Mouse (Mus musculus) limb, embryonic 14.5 days (tissue): Measurements from ENCODE around the gene Clcn6. TPM values are rescaled to one million over a fixed set of nuclear protein-coding genes. Genes with fewer than 3 reads are reported as not detected.

Experiments
- ATAC-seq: fragments of 200-750 bp; cut with Nextera tagmentation; 2 replicates; pipeline ENCODE4 v1.8.0; 2017; ENCODE audit warnings: low read depth, moderate number of reproducible peaks, moderate TSS enrichment; ENCODE audit not compliant: low FRiP score
- DNase-seq: peaks from one replicate; pipeline ENCODE4 v3.0.0-alpha.2; 2015; ENCODE audit warnings: low spot score
- H3K27ac ChIP-seq: fragments of 300-500 bp; sonication (generic); replicated peaks from 2 replicates; pipeline ENCODE4 v1.5.1; 2014; ENCODE audit warnings: low read depth, mild to moderate bottlenecking, low read length, moderate library complexity, mixed read lengths
- H3K27me3 ChIP-seq: fragments of 300-500 bp; sonication (generic); 2 replicates; pipeline ENCODE4 v1.6.1; 2014; ENCODE audit warnings: low read length, mixed read lengths; ENCODE audit not compliant: control insufficient read depth, insufficient read depth
- H3K36me3 ChIP-seq: fragments of 300-500 bp; sonication (generic); 2 replicates; pipeline ENCODE4 v1.6.1; 2014; ENCODE audit warnings: mild to moderate bottlenecking, low read length, moderate library complexity, mixed read lengths; ENCODE audit not compliant: control insufficient read depth, insufficient read depth
- H3K4me1 ChIP-seq: fragments of 300-500 bp; sonication (generic); 2 replicates; pipeline ENCODE4 v1.6.1; 2014; ENCODE audit warnings: antibody characterized with exemption, low read length, mixed read lengths; ENCODE audit not compliant: control insufficient read depth, insufficient read depth
- H3K4me2 ChIP-seq: fragments of 300-500 bp; sonication (generic); replicated peaks from 2 replicates; pipeline ENCODE4 v1.6.1; 2014; ENCODE audit warnings: low read depth, mild to moderate bottlenecking, low read length, moderate library complexity; ENCODE audit not compliant: severe bottlenecking
- H3K4me3 ChIP-seq: fragments of 300-500 bp; sonication (generic); replicated peaks from 2 replicates; pipeline ENCODE4 v1.5.1; 2014; ENCODE audit warnings: low read length
- H3K9ac ChIP-seq: fragments of 300-500 bp; sonication (generic); 2 replicates; pipeline ENCODE4 v1.6.1; 2014; ENCODE audit warnings: mild to moderate bottlenecking, low read depth, low read length, moderate library complexity; ENCODE audit not compliant: severe bottlenecking
- H3K9me3 ChIP-seq: fragments of 300-500 bp; sonication (generic); 2 replicates; pipeline ENCODE4 v1.6.1; 2016; ENCODE audit warnings: low read length; ENCODE audit not compliant: control insufficient read depth
- POLR2A ChIP-seq: fragments of 200-500 bp; IDR thresholded peaks from 2 replicates; pipeline ENCODE4 v1.8.0; 2012; ENCODE audit warnings: inconsistent platforms, mild to moderate bottlenecking, moderate library complexity, borderline replicate concordance; ENCODE audit not compliant: insufficient read depth, insufficient read length; ENCODE audit errors: extremely low read depth
- WGBS: fragments of 180-500 bp; shearing (Covaris S2); extraction: QIAGEN DNeasy Blood & Tissue Kit; methylation state at CpG from one replicate; pipeline ENCODE4 v1.1.7; 2014; 5-methylcytosine and 5-hydroxymethylcytosine counted together
- polyA plus RNA-seq, 2 experiments: library from polyadenylated mRNA; depleted of rRNA in 1 of 2; stranded (reverse) in 1 of 2; unstranded in 1 of 2; fragments of >200 nt; fragmentation: Nextera tagmentation in 1 of 2; extraction: Ambion mirVana in 1 of 2; gene quantifications; 2 replicates each; pipeline versions ENCODE4 v1.2.1 to v1.2.3; 2012 to 2014

Gene Clcn6
- polyA plus RNA-seq, 2 experiments, result 6.9 to 22.5 TPM

DNA sequence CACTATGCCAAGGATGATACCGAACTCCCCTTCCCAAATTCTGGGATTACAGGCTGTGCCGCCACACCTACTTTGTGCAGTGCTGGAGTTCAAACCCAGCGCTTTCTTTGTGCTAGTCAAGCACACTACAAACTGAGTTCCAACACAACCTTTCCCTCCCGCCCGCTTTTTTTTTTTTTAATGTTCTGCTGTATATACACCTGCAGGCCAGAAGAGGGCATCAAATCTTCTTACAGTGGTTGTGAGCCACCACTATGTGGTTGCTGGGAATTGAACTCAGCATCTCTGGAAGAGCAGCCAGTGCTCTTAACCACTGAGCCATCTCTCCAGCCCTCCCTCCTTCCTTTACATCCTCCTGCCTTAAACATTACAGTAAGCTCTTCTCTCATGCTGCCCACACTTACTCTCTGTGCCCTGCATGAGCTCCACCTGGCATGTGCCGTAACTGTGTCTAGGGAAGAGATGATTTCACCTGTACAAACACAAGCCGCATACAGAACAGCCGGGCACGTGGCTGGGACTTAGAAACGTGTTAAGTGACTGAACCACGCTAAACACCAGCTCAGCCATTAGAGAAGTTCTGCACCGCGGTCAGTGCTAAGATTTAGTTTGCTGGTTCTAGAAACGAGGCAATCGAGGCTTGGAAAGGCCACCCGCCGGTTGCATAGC is 36.0 kb upstream of the Clcn6 start:
- Histone ChIP-seq H3K9ac (peak overlapping the region; percentile 46), H3K4me2 (peak overlapping the region; percentile 48), H3K27ac (no peak overlapping the region), H3K4me3 (peak overlapping the region; percentile 27), H3K4me1 (peaks cover 4% of the 10 kb centered on the region; the same call in 1 of the 2 replicates), H3K9me3 (no peaks in the 10 kb centered on the region), H3K27me3 (no peaks in the 10 kb centered on the region), H3K36me3 (0 out of 2 replicates have a peak, but pooled peaks cover 5% of the 10 kb centered on the region)
- ATAC-seq (no peak), DNase-seq (no peak)
- WGBS, result 47% methylated on average over 17 of the region's 17 CpGs
- TF ChIP-seq POLR2A, result no peak

DNA sequence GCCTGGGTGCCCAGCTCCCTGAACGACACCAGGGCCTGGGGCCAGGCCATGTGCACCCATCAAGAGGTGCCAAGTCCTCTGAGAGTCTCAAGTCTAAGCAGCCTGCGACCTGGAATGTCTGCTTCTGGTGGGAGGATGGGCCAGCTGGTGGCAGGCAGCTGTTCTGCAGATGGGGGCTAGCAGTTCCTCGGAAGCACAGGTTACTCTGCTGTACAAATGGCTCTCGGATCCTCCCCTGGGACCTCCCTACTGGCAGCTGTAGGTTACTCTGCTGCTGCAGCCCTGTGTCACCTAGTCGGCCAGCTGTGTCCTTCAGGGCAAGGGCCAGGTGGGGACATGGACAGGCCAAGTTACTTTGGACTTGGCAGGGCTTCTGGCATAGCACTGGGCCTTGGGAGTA is 32.9 kb upstream of the Clcn6 start:
- no peak overlapping the region for H3K9ac ChIP-seq
- TF ChIP-seq POLR2A, result no peak
- no peaks in the 10 kb centered on the region for H3K9me3 ChIP-seq
- ATAC-seq, result peak; percentile 29; the same call in 1 of the 2 replicates
- no peak overlapping the region for H3K4me3 ChIP-seq
- H3K4me2 ChIP-seq, result no peak overlapping the region
- no peak for DNase-seq
- 29% methylated on average over 5 of the region's 5 CpGs for WGBS
- no peak overlapping the region for H3K27ac ChIP-seq
- H3K36me3 ChIP-seq, result no peaks in the 10 kb centered on the region
- H3K4me1 ChIP-seq, result peaks cover 4% of the 10 kb centered on the region; the same call in 1 of the 2 replicates
- H3K27me3 ChIP-seq, result no peaks in the 10 kb centered on the region

DNA sequence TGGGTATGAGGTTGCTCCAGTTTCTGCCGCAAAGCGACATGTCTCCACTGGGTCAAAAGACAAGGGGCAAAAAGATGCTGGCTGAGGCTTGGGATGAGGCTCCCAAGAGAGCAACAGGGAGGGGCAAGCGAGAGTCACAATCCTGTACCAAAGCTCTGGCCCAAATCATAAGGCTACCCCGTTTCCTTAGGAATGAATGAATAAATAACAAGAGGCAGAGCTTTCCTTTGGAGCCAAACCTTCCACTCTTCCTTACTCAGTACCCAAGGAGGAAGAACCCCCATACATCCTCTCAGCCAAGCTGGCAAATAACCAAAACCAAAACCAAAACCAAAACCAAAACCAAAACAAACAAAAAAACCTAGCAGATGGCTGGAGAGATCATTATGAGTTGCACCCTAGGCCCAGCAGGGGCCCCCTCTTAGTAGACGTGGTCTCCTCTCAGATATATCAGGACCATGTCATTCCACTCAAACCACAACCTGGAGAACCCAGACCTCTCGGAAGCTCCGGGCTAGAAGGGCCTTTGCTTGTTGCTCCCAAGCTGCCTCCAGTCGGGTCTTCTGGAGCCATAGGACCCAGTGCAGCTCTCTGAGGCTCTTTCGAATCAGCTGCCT is 31.1 kb upstream of the Clcn6 start:
- Histone ChIP-seq H3K27me3 (no peaks in the 10 kb centered on the region), H3K9ac (no peak overlapping the region), H3K9me3 (no peaks in the 10 kb centered on the region), H3K4me2 (no peak overlapping the region), H3K4me3 (no peak overlapping the region), H3K36me3 (no peaks in the 10 kb centered on the region), H3K27ac (no peak overlapping the region), H3K4me1 (no peaks in the 10 kb centered on the region)
- TF ChIP-seq POLR2A, result no peak
- DNase-seq (no peak), ATAC-seq (no peak)
- WGBS, result 85% methylated on average over 9 of the region's 9 CpGs

DNA sequence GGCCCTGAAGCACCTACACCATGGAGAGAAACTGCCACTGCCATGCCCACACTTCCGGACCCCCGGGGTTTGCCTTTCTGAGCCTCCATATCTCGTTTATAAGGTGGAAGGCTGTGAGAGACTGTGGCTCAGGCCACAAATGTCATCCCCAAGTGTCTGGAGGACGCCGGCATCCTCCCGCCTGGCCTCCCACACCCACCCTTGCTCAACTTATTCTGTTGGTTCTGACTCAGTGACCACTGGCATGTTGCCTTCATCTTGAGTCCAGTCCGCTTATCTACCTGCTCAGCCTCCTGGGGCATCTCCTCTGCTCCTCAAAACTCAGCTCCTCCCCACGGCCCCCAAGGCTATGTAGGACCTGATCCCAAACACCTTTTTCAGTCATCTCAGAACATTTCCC is 28.7 kb upstream of the Clcn6 start:
- DNase-seq (no peak), ATAC-seq (no peak)
- H3K9me3 ChIP-seq, result no peaks in the 10 kb centered on the region
- no peak overlapping the region for H3K9ac ChIP-seq
- TF ChIP-seq POLR2A, result no peak
- no peak overlapping the region for H3K4me3 ChIP-seq
- no peaks in the 10 kb centered on the region for H3K4me1 ChIP-seq
- H3K36me3 ChIP-seq, result no peaks in the 10 kb centered on the region
- H3K27me3 ChIP-seq, result no peaks in the 10 kb centered on the region
- no peak overlapping the region for H3K27ac ChIP-seq
- H3K4me2 ChIP-seq, result no peak overlapping the region
- WGBS, result 80% methylated on average over 8 of the region's 8 CpGs

DNA sequence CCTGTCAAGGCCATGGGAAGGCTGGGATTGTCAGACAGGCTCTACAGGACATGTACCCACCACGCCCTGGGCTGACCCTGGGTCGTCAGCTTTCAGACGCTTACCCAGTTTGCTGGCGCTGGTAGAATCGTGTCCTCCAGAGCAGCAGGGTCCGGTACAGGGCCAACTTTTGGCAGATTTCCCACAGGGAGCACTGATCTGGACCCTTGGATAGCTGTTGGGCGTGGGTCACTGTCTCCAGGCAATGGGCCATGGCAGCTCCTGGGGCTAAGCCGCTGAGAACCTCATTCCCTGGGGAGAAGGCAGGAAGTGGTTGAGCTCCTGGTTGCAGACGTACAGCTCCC is 27.8 kb upstream of the Clcn6 start:
- DNase-seq, result no peak
- no peak for TF ChIP-seq POLR2A

More for the DNA sequence above, 27.8 kb upstream of the Clcn6 start:
- Histone ChIP-seq H3K4me1 (no peaks in the 10 kb centered on the region), H3K9ac (no peak overlapping the region), H3K27ac (no peak overlapping the region), H3K9me3 (no peaks in the 10 kb centered on the region), H3K4me2 (no peak overlapping the region), H3K4me3 (no peak overlapping the region), H3K36me3 (no peaks in the 10 kb centered on the region), H3K27me3 (no peaks in the 10 kb centered on the region)
- WGBS, result 64% methylated on average over 9 of the region's 9 CpGs
- ATAC-seq, result no peak
